ENCODE assay signal across 8 mouse cellular contexts in the genomic region with DNA sequence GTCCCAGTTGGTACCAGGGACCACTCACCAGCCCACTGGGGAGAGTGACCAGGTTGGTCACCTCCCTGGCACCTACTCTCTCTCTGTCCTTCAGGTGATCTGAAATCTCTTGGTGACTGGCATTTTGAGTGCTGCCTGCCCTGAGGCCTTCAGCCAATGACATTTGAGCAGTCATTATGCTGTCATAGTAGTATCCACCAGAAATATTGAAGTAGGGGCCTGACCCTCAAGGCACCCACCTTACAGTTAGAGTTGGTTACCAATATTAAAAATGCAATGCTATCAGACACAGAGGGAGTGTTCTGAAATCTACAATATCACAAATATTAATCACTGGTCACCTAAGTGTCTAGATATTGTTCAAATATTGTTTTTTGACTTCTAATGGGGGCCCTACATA. TPM values are rescaled to one million over a fixed set of nuclear protein-coding genes. Genes with fewer than 3 reads are reported as not detected.
DNase-seq lines count a peak whose midpoint lies in the region; ATAC-seq and TF ChIP-seq lines count a peak whose summit lies in the region.

A gene (minus strand): TSS at position 101 of the 400 bp plus-strand sequence.

- intact Hi-C loops in left cerebral cortex, postnatal 4 days (cut with DNase I) = no loop called here

- TF ChIP-seq CTCF in lung, embryonic 14.5 days (IDR thresholded peaks at IDR 0.05; ENCODE audit: low read depth) = no peak
- TF ChIP-seq CTCF in heart, postnatal 0 days (IDR thresholded peaks at IDR 0.05; ENCODE audit: low read depth) = no peak

- H3K27me3 ChIP-seq in lung, embryonic 14.5 days (ENCODE audit: insufficient read depth, low read length) = no peaks in the 10 kb centered on the region
- H3K27me3 ChIP-seq in heart, postnatal 0 days (ENCODE audit: control insufficient read depth, insufficient read depth, low read length) = no peaks in the 10 kb centered on the region
- H3K27me3 ChIP-seq in neural tube, embryonic 13.5 days = no peaks in the 10 kb centered on the region

- ATAC-seq in lung, embryonic 14.5 days (ENCODE audit: insufficient read depth) = no peak
- no peak for ATAC-seq in common myeloid progenitor, adult 5-6 weeks (replicated peaks; ENCODE audit: low read depth, poor library complexity, severe bottlenecking)
- no peak for ATAC-seq in heart, postnatal 0 days (ENCODE audit: insufficient read depth, low read depth)
- ATAC-seq in neural tube, embryonic 13.5 days (ENCODE audit: low read depth) = no peak

- no peak within 1 kb of the TSS for H3K27ac ChIP-seq in lung, embryonic 14.5 days (ENCODE audit: low read depth)
- H3K27ac ChIP-seq in heart, postnatal 0 days (ENCODE audit: low read depth) = no peak within 1 kb of the TSS
- no peak within 1 kb of the TSS for H3K27ac ChIP-seq in neural tube, embryonic 13.5 days (replicated peaks)

- no peak for TF ChIP-seq EP300 in heart, postnatal 0 days (IDR thresholded peaks at IDR 0.05; ENCODE audit: low read depth)

- no peaks in the 10 kb centered on the region for H3K4me1 ChIP-seq in lung, embryonic 14.5 days (ENCODE audit: insufficient read depth)
- no peaks in the 10 kb centered on the region for H3K4me1 ChIP-seq in heart, postnatal 0 days (ENCODE audit: control insufficient read depth, insufficient read depth)
- H3K4me1 ChIP-seq in neural tube, embryonic 13.5 days (replicated peaks) = peaks cover 6% of the 10 kb centered on the region; the same call in 1 of the 2 replicates

- H3K4me2 ChIP-seq in lung, embryonic 14.5 days = no peak within 1 kb of the TSS
- H3K4me2 ChIP-seq in heart, postnatal 0 days (ENCODE audit: low read depth, low read length) = no peak within 1 kb of the TSS
- H3K4me2 ChIP-seq in neural tube, embryonic 13.5 days = no peak within 1 kb of the TSS

- H3K36me3 ChIP-seq in lung, embryonic 14.5 days (ENCODE audit: insufficient read depth) = no peaks in the 10 kb centered on the region
- H3K36me3 ChIP-seq in heart, postnatal 0 days (replicated peaks; ENCODE audit: control insufficient read depth, insufficient read depth, low read length) = no peaks in the 10 kb centered on the region
- no peaks in the 10 kb centered on the region for H3K36me3 ChIP-seq in neural tube, embryonic 13.5 days

- H3K4me3 ChIP-seq in lung, embryonic 14.5 days (ENCODE audit: low read depth, low read length) = no peak within 1 kb of the TSS
- H3K4me3 ChIP-seq in heart, postnatal 0 days (ENCODE audit: low read depth, low read length) = no peak within 1 kb of the TSS
- H3K4me3 ChIP-seq in neural tube, embryonic 13.5 days = no peak within 1 kb of the TSS

- no peak for DNase-seq in lung, embryonic 14.5 days
- DNase-seq in lung, postnatal 25 days (ENCODE audit: low spot score) = no peak
- no peak for DNase-seq in heart, postnatal 0 days (ENCODE audit: low spot score)
- DNase-seq in left cerebral cortex, postnatal 4 days = no peak
- no peak for DNase-seq in thymus, postnatal 14 days
- no peak for DNase-seq in spleen, postnatal 10 days (ENCODE audit: low spot score in 2 of 2)

- no peak within 1 kb of the TSS for H3K9ac ChIP-seq in lung, embryonic 14.5 days
- H3K9ac ChIP-seq in heart, postnatal 0 days (replicated peaks; ENCODE audit: low read depth, low read length) = no peak within 1 kb of the TSS
- no peak within 1 kb of the TSS for H3K9ac ChIP-seq in neural tube, embryonic 13.5 days

- H3K9me3 ChIP-seq in lung, embryonic 14.5 days (ENCODE audit: low read depth, low read length) = no peaks in the 10 kb centered on the region
- no peaks in the 10 kb centered on the region for H3K9me3 ChIP-seq in heart, postnatal 0 days (replicated peaks; ENCODE audit: control insufficient read depth, low read length)
- no peaks in the 10 kb centered on the region for H3K9me3 ChIP-seq in neural tube, embryonic 13.5 days

RNA-seq across cellular contexts. Expression of the gene that starts here (rescaled TPM):
- polyA plus RNA-seq in lung, embryonic 14.5 days (2014; fragmentation: Nextera tagmentation; extraction: Ambion mirVana) = 385 and 389 TPM in 2 replicates
- total RNA-seq in common myeloid progenitor, adult 5-6 weeks (2017) = 48.8 and 55.7 TPM in 2 replicates
- total RNA-seq in heart, postnatal 0 days (2014; rRNA removed; ENCODE audit: low replicate concordance) = 169 and 178 TPM in 2 replicates
- polyA plus RNA-seq in heart, postnatal 0 days (2015; fragmentation: Nextera tagmentation; extraction: Ambion mirVana) = 162 and 175 TPM in 2 replicates
- 10 to 100 TPM; 35.3 to 35.8 TPM for total RNA-seq in left cerebral cortex, postnatal 4 days (2021)
- 109 and 120 TPM in 2 replicates for polyA plus RNA-seq in neural tube, embryonic 13.5 days (2015; fragmentation: Nextera tagmentation; extraction: Ambion mirVana)
